Mouse (Mus musculus) c-Kit-negative CD71-positive TER-119-positive erythroid progenitor cells, embryonic 14.5 days (primary cell): ENCODE measurements around the gene Poll.

Experiments
- DNase-seq: peaks from one replicate; pipeline ENCODE4 v3.0.0-alpha.2; 2013; ENCODE audit warnings: low read depth, low spot score

Poll gene

GRCm38 (mm10) chr19:45560153-45560890 is at the start of gene Poll, which contains the start of gene Gm17018:
Gene Poll, minus strand, starts transcription at chr19:45560531.
Gene Gm17018, plus strand, starts transcription at chr19:45560615.
- peak; percentile 44 for DNase-seq

- no peak for DNase-seq
Observed at GRCm38 (mm10) chr19:45608648-45609339, 48.5 kb upstream of the Poll start.

GRCm38 (mm10) chr19:45607479-45607878 is 47.1 kb upstream of the Poll start:
- DNase-seq, result no peak

- DNase-seq, result no peak
Observed at GRCm38 (mm10) chr19:45606701-45607100, 46.4 kb upstream of the Poll start.

GRCm38 (mm10) chr19:45602606-45603005 is 42.3 kb upstream of the Poll start:
- no peak for DNase-seq

GRCm38 (mm10) chr19:45597106-45597505 is 36.8 kb upstream of the Poll start:
- no peak for DNase-seq

GRCm38 (mm10) chr19:45596434-45596833 is 36.1 kb upstream of the Poll start:
- no peak for DNase-seq

- DNase-seq, result no peak
Observed at GRCm38 (mm10) chr19:45596019-45596418, 35.7 kb upstream of the Poll start.

GRCm38 (mm10) chr19:45595481-45595880 is 35.1 kb upstream of the Poll start:
- no peak for DNase-seq

GRCm38 (mm10) chr19:45594079-45594478 is 33.7 kb upstream of the Poll start:
- no peak for DNase-seq

- no peak for DNase-seq
Observed at GRCm38 (mm10) chr19:45592916-45593315, 32.6 kb upstream of the Poll start.

GRCm38 (mm10) chr19:45591704-45592103 is 31.4 kb upstream of the Poll start:
- DNase-seq, result no peak

- no peak for DNase-seq
Observed at GRCm38 (mm10) chr19:45589761-45590160, 29.4 kb upstream of the Poll start.

GRCm38 (mm10) chr19:45587509-45588292 is 27.4 kb upstream of the Poll start:
- DNase-seq, result no peak

GRCm38 (mm10) chr19:45586850-45587249 is 26.5 kb upstream of the Poll start:
- no peak for DNase-seq

- no peak for DNase-seq
Observed at GRCm38 (mm10) chr19:45584856-45585620, 24.7 kb upstream of the Poll start.

- no peak for DNase-seq
Observed at GRCm38 (mm10) chr19:45583136-45583535, 22.8 kb upstream of the Poll start.

- no peak for DNase-seq
Observed at GRCm38 (mm10) chr19:45582161-45582560, 21.8 kb upstream of the Poll start.

- peak; percentile 46 for DNase-seq
Observed at GRCm38 (mm10) chr19:45581257-45581656, 20.9 kb upstream of the Poll start.

GRCm38 (mm10) chr19:45580235-45580634 is 19.9 kb upstream of the Poll start:
- DNase-seq, result no peak

GRCm38 (mm10) chr19:45579416-45579815 is 19.1 kb upstream of the Poll start:
- DNase-seq, result no peak
